Mouse (Mus musculus): ENCODE data around the gene Phc1.

Phc1 gene

DNA sequence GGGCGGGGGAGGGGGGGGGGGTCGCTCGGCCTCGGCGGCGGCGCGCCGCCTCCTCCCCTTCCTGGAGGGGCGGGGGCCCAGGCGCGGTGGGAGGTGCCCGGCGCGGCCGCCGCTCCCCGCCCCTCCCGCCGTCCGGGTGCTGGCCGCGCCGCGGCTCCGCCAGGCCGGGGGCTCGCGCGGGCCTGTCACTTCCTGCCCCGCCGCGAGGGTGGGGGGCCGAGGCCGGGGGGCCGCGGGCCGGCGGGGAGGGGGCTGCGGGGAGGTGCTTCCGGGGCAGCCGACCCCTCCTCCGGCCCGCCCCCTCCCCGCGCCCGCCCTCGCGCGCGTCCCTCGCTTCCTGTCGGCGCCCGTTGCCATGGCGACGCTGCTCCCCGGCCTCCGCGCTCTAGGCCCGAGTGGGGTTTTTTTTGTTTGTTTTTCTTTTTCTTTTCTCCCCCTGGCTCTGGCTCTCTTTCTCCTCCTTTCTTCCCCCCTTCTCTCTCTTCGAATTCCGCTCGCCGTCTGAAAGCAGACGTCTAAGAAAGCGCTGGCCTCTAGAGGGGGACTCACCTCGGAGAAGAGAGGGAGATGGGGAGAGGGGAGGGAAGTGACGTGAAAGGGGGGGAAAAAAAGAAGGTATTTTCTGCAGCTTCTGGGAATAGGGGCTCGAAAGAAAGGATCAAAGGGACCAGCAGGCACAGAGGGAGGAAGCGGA lies 566 bp downstream of the Phc1 start:
- in situ Hi-C loops (cut with MboI, MseI), result loop anchor here (5.0 kb wide), 1 partner anchor 32 kb away; the partner anchor contains the start of gene M6pr

DNA sequence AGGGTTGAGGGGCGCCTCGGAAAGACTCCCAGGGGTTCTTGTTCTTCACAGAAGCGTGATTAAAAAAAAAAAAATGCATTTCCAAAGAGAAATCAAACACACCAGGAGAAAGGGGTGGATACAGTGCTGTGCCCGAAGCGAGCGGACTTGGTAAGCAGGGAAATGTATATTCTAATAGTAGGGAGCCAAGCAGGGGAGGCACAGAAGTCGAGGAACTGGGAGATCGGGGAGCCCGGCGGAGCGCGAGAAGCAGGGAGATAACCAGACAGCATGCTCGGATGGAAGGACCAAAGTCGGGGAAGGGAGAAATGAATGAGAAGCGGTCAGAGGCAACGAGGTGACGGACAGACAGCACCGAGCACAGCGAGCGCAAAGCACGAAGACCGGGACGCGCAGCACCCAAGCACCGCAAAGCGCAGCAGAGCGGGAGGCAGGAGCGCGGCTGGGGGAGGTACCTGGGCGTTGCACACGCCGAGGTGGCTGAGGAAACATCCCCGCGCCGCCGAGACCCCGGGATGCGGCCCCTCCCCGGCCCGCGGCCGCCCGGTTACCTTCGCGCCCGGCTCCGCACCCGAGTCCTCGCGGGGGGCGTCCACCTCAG lies 1.2 kb downstream of the Phc1 start:
- in situ Hi-C loops (cut with MboI, MseI), result no loop called here

DNA sequence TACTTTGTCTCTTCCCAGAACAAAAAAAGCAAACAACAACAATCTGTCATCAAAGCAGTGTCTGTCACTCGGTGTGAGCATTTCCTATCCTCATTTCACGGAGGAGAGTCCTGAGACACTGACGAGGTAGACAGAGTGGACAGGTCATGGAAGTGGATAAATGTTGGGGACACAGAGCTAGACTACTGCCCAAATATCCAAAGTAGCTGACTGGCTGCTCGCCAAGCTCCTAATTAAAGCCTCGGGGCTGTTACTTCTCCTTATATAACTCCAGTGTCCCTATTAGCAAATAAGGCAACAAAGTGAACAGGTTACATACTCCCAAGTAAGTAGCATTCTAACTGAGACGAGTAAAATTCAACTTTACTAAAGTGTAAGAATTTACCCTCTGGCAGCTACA lies 2.8 kb downstream of the Phc1 start:
- in situ Hi-C loops (cut with MboI, MseI), result no loop called here

DNA sequence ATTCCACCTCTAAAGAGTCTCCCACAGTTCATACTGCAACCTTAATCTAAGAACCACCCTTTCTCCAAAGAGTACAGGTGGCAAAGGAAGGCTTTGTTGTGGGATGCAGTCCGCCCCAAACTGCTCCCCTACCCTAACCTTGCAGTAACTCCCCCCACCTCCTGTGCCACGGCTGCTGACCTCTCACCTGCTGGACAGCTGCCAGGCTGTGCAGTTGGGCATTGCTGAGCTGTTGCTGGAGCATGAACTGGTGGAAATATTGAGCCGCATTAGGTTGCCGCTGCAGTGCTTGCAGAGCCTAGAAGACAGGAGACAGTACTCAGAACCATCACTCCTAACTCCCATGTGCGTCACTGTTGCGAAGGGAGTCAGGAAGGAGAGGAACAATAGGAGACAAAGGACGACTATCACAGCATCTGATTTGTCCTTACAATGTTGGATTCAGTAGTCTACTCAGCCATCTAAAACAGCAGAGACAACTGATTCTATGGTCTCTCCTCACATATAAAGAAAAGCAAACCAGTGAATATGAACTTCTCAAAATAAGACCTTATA lies 5.5 kb downstream of the Phc1 start:
- in situ Hi-C loops (cut with MboI, MseI), result no loop called here

DNA sequence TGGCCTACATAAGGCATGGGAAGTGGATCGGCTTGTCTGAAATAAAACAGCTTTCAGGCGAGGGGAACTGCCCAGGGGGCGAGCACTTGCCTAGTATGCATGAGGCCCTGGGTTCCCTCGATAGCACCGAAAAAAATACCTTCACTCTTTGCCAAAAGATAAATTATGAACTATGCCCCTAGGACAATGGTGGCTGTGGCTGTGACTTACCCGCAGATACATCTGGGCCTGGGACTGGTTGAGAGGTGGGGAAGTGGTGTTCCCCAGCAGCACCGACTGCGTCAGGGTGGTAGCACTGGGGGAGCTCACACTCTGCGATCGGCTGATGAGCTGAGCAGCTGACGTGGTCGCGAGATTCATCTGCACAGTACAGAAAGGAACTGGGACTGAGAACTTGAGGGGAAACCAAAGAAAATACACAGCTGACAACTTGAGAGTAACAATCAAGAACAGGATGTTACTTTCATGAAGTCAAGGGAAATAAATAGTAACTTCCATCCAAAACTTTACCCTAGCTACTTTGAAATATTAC lies 7.2 kb downstream of the Phc1 start:
- in situ Hi-C loops (cut with MboI, MseI), result no loop called here

DNA sequence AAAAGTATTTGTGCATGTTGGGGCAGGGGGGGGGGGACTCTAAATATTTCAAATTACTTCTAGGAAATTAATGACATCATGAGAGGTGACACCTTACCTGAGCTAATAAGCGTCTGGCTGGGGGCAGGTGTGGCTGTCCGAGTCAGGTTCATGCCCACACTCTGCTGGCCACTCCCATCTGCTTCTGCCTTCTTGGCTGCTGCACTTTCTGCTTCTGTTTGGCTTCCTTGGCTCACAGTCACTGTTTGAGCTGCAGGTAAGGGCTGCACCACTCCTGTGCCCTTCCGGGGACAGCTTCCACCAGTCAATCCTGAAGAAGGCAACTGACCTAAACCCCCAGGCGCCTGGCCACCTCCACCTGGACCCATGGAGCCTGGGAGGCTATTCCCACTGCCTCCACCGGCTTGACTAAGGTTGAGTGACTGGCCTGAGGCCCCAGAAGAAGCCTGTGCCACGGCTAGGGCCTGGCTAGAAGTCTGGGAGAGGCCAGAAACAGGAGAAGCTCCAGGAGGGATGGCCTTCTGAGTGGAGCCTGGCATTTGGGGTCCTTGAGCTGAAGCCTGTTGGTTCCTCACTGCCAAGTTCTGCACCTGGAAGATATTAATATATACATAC lies 14.9 kb downstream of the Phc1 start:
- in situ Hi-C loops (cut with MboI, MseI), result no loop called here

DNA sequence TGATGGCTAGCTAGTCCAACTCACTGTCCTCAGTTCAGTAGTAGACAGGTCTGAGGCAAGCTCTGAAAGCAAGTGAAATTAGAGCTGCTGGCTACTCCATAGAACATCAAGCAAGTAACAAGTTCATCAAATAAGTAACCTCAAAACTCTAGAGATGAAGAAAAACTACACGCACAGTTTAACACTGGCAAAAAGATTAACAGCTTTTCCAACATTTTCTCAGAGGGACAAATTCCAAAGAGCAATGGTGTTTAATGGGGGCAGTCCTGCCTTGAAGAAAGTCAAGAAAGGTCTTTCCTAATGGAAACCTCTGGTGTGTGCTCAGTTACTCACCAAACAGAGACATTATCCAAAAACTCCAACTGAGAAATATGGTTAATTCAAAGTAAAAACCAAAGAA lies 21.6 kb downstream of the Phc1 start:
- in situ Hi-C loops (cut with MboI, MseI), result loop anchor here (25.0 kb wide), 1 partner anchor 494 kb away; the partner anchor contains the start of genes Foxj2 and Slc2a3

DNA sequence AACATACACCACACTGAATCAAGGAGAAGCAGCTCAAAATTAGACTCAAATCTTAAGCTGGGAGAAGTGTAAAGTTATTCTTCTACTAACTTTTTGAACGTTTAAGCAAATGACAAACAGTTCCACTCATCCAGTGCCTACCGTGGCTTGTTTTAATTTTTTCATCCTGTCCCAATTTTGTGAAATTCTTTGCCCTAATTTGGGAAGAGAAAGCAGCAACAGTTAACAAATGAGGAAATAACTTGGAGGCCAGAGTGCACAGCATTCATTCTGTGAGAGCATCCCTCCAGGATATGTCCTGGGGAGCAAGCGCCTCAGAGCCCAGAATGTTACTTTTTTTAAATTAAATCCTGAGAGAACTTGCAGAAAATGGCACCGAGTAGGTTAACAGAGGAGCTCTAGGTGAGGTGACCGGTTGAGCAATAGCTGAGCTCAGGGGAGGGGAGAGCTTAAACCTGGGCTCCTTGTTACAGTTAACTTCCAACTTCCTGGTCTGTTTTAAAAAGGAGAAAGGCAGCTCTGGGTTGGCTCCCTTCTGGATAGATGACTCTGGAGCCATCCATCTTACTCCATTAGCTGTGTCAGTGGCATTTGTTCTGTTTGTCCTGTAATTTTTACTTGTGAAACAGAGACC lies 30.1 kb downstream of the Phc1 start:
- in situ Hi-C loops (cut with MboI, MseI), result loop anchor here (25.0 kb wide), 1 partner anchor 502 kb away; the partner anchor contains the start of genes Foxj2 and Slc2a3

DNA sequence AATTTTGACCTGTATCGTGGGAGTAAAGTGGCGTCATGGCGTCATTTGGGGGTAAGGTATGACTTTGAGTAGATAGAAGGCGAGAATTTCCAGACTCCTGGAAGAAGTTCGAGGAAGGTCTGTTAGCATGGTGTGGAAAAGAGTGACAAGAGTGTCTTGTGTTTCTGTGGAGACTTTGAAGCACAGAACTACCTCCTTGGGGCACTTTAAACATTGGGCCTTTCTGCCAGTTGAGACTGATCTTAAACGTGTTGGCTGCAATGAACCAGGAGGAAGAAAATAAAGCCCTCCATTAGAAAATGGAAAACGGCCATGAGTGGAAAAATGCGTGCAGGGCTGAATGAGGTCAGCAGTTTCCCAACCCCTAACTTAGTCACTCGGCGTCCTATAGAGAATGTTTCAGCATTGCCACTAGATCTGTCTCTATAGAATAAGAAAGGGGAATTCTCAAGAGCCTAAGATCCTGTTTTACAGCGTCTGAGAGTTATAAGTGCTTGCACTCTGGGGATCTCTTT lies 30.9 kb downstream of the Phc1 start:
- in situ Hi-C loops (cut with MboI, MseI), result loop anchor here (5.0 to 25.0 kb wide), 4 partner anchors 33 to 503 kb away; partner anchors contain the start of genes Foxj2, Phc1 and Slc2a3

DNA sequence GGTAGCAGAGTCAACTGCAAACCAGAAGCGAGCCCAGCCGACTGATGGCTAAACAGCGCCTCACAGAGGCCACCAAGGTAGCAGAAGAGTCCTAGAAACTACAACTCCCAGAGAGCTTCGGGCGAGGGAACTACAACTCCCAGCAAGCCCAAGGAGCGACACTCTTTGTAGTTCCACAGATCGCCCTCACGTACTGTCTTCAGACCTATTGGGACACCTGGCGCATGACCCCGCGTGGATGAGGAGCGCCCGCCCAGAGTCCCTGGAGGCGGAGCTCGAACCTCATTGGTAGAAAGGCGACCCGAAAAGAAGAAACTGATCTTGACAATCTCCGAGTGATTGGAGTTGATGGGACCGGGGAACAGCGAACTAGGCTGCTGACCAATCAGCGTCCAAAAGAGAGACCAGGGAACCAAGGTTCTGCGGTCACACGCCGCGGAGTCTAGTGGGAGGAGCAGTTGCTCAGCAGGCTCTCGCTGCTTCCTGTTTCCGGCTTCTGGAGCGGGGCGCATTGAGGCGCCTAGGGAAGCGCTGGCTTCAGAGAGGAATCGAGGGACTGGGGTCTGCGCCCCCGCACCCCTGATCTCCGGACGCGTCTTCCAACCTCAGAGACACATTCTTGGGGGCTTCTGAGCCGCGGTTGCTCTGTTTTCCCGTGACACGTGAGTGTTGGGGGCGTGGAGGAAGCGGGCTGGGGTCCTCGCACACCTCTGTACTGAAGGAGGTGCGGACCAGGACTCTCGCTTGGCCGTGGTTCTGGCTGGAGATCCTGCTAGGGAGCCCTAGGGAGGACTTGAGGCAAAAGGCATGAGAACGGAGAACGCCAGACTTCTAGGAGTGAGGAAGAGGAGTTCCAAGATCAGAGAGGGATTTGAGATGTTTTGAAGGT lies 31.6 kb downstream of the Phc1 start, which contains the start of gene M6pr:
M6pr (plus strand) TSS at position 216 of the 889 bp plus-strand sequence.
- in situ Hi-C loops (cut with MboI, MseI), result loop anchor here (5.0 to 25.0 kb wide), 4 partner anchors 34 to 504 kb away; partner anchors contain the start of genes Foxj2, Phc1 and Slc2a3

DNA sequence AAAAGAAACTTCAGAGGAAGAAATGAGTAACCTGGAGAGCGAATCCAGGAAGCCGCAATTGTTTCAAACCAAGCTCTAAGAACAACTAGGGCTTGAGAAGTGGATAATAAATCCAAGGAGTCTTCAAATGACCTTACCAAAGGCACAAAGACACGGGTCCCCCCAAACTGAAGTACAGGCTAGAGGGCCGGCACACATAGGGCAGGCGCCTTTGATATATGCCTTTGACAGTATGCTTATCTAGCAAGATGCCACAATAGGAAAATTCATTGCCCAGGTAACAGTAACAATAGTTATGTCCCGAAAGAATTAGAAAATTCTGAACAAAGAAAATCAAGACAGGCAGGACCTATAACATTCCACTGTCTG lies 32.2 kb downstream of the Phc1 start:
- in situ Hi-C loops (cut with MboI, MseI), result loop anchor here (5.0 to 25.0 kb wide), 4 partner anchors 34 to 504 kb away; partner anchors contain the start of genes Foxj2, Phc1 and Slc2a3

DNA sequence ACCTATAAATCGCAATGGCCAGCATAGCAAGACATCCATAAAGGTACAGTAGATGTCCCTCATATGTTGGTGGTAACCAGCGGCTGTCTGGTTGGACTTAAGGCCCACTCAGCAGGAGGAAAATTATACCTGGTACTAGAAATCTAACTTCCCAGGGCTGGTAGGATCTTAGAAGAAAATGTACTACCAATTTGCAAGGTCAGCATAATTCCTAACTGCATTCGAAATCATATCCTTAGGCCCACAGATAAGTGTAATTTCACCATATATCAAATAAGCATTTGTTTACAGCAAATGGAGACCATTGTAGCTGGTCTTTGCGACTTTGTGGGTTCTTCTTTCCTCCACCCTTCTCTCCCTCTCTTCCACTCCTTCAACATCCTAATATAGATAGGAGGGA lies 33.7 kb downstream of the Phc1 start:
- in situ Hi-C loops (cut with MboI, MseI), result loop anchor here (5.0 to 25.0 kb wide), 4 partner anchors 36 to 506 kb away; partner anchors contain the start of genes Foxj2, Phc1 and Slc2a3

DNA sequence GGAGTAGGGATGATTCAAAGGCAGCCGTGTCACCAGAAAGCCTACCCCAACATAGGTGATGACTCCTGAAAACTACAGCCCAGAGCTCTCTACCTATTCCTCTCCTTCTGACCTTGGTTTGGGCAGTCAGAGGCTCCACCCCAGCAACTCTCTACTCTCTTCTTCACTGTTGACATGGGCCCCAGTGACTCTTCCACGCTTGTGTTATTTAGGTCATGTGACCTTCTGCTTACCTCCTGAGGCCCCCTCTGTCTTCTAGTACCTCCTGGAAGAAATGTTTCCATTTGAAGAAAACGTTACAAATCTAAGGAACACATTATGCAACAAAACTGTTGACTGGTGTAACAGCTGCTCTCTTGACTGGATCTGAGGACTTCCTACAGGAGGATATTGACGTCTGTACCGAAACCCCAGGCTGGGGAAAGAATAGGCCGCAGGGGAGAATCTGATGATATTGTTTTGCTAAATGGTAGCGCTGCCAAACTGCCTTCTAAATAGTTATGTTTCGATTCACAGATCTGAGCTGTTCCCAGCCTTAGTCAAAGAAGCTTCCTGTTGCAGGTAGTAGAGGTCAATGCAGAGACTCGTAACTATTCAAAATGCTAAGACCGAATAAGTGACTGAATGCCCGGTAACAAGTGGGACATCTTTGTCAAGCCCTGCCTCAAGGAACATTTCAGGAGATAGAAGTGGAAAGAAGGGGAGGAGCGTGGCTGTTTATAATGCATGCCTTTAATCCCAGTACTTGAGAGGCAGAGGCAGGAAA lies 35.4 kb downstream of the Phc1 start:
- in situ Hi-C loops (cut with MboI, MseI), result loop anchor here (5.0 to 25.0 kb wide), 4 partner anchors 37 to 507 kb away; partner anchors contain the start of genes Foxj2, Phc1 and Slc2a3

DNA sequence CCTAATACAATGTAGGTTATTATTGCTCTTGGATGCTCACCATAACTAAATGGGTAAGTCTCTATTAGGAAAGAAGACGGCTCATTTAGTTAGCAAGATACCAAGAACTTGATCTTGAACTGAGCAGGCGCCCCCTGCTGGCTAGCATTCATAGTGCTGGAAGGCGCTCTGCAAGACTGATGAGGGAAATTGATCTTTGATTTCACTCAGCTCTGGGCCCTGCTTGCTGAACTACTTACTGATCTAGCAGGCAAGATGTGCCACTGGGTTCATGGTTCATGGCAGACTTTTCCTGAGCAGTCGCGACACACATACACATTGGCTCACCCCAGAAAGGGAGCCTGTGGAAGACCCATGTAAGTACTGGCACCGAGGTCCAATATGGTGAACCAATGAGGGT lies 36.0 kb downstream of the Phc1 start:
- in situ Hi-C loops (cut with MboI, MseI), result loop anchor here (25.0 kb wide), 1 partner anchor 508 kb away; the partner anchor contains the start of genes Foxj2 and Slc2a3

DNA sequence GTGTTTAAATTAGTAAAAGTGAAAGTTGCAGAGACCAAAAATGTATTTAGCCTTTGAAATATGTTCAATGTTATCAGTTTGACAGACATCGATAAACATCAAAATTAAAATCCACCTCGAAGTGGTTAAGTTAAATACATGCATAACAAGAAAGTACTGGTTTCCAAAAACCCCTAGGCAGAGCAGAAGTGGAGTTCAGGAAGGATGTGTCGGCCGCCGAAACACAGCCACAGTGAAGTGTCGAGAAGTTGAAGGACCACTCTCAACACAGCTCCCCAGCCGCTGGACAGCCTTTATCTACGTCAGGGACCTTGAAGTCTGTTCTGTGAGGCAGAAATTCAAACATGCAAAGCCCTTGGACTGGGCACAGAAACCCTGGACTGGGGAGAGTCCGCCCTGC lies 36.8 kb downstream of the Phc1 start:
- in situ Hi-C loops (cut with MboI, MseI), result loop anchor here (25.0 kb wide), 1 partner anchor 509 kb away; the partner anchor contains the start of genes Foxj2 and Slc2a3

DNA sequence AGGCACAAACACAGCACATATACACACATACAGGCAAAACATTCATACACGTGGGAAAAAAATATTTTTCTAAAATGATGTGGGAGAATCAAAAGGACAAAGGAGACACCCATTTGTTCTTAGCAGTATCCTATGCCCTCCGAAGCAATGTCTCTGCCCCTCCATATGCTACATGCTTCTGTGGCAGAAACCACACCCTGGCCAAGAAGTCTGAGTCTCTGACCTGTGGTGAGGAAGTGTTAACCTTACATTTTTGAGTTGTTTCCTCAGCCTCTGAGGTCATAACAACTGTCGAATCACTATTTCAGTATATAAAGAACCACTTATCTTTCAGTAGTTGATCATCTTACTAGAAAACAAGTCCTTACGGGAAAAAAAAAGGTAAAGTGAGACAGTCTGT lies 37.7 kb downstream of the Phc1 start:
- in situ Hi-C loops (cut with MboI, MseI), result loop anchor here (25.0 kb wide), 1 partner anchor 510 kb away; the partner anchor contains the start of genes Foxj2 and Slc2a3

DNA sequence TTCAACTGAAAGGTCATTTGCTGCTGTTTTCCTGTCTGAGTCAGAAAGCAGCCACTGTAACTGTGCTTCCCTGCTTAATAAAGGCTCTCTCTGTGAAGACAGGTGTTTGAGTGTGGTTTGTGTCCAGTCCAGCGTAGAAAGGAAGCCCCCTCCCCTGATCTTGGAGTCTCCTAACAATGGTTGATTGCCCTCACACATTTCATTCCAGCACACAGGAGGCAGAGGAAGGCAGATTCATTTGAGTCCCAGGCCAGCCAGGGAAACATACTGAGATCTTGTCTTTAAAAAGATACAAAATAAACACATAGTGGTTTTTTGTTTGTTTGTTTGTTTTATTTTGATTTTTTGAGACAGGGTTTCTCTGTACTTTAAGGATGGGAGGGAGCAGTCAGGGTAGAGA lies 38.2 kb downstream of the Phc1 start:
- in situ Hi-C loops (cut with MboI, MseI), result loop anchor here (25.0 kb wide), 1 partner anchor 510 kb away; the partner anchor contains the start of genes Foxj2 and Slc2a3

DNA sequence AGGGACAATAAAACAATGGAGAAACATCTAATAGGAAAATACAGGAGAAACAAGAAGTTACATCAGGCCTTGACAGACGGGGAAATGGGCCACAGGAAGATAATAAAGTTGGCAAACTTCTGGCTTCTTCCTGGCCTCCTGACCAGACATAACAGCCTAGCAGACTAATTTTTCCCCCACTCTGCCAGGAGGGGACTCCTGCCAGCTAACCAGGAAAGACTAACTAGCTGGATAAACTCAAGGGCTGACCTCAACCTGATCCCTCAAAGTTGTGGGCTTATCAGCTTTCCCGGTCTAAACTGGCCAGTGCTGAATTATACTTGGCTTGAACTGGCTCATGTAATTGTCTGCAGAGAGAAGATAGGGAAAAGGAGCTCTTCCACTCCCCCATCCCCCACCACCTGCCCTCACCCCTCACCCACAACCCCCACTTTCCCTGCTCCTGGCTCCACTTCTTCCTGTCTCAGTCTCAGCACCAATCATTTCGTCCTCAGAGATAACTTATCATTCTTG lies 40.7 kb downstream of the Phc1 start:
- in situ Hi-C loops (cut with MboI, MseI), result loop anchor here (25.0 kb wide), 1 partner anchor 513 kb away; the partner anchor contains the start of genes Foxj2 and Slc2a3

Measured in T-helper 1 cell (primary cell).